In genomic region chr9:104315499-104315898, GRCm38 (mm10) we compare ENCODE assay signal across 8 mouse cellular contexts. TPM values are rescaled to one million over a fixed set of nuclear protein-coding genes. Genes with fewer than 3 reads are reported as not detected.
DNase-seq lines count a peak whose midpoint lies in the region; ATAC-seq and TF ChIP-seq lines count a peak whose summit lies in the region.

No protein-coding gene starts in this region.

- no peak for TF ChIP-seq POLR2A in kidney, adult 2 months (IDR thresholded peaks at IDR 0.05; ENCODE audit: low read depth, low read length)

- H3K36me3 ChIP-seq in midbrain, embryonic 10.5 days, result no peaks in the 10 kb centered on the region
- no peaks in the 10 kb centered on the region for H3K36me3 ChIP-seq in midbrain, embryonic 15.5 days (replicated peaks)
- H3K36me3 ChIP-seq in kidney, adult 2 months (ENCODE audit: control insufficient read depth, insufficient read depth, low read length), result no peaks in the 10 kb centered on the region

- no peak overlapping the region for H3K4me3 ChIP-seq in midbrain, embryonic 10.5 days
- H3K4me3 ChIP-seq in midbrain, embryonic 15.5 days, result no peak overlapping the region
- no peak overlapping the region for H3K4me3 ChIP-seq in kidney, adult 2 months (ENCODE audit: insufficient read depth, low read depth, low read length)

- peak; percentile 57 for DNase-seq in midbrain, embryonic 10.5 days (ENCODE audit: low spot score)
- peak; percentile 23 for DNase-seq in adipocyte (ENCODE audit: low spot score)
- DNase-seq in embryo, embryonic 11.5 days (ENCODE audit: low read depth, low spot score), result peak; percentile 30
- peak; percentile 45 for DNase-seq in kidney, adult 2 months
- DNase-seq in left cerebral cortex, postnatal 4 days, result peak; percentile 47
- peak; percentile 16 for DNase-seq in naive thymus-derived CD4-positive, alpha-beta T cell, adult 2 months (ENCODE audit: low read depth)

- no peaks in the 10 kb centered on the region for H3K9me3 ChIP-seq in midbrain, embryonic 10.5 days (replicated peaks)
- no peaks in the 10 kb centered on the region for H3K9me3 ChIP-seq in midbrain, embryonic 15.5 days

- no peak overlapping the region for H3K4me2 ChIP-seq in midbrain, embryonic 15.5 days

- peak; percentile 75 for TF ChIP-seq CTCF in kidney, adult 2 months (conservative IDR thresholded peaks at IDR 0.05; ENCODE audit: insufficient read depth, insufficient read length, low read depth, low read length)

- 13% methylated on average over 10 of the region's 10 CpGs for WGBS in midbrain, embryonic 10.5 days
- 12% methylated on average over 10 of the region's 10 CpGs for WGBS in midbrain, embryonic 15.5 days
- 10% methylated on average over 10 of the region's 10 CpGs for WGBS in kidney, adult 2 months

- no peaks in the 10 kb centered on the region for H3K27me3 ChIP-seq in midbrain, embryonic 10.5 days (ENCODE audit: low read depth, poor library complexity, severe bottlenecking)
- H3K27me3 ChIP-seq in midbrain, embryonic 15.5 days (replicated peaks), result no peaks in the 10 kb centered on the region
- no peaks in the 10 kb centered on the region for H3K27me3 ChIP-seq in kidney, adult 2 months (replicated peaks; ENCODE audit: control insufficient read depth, insufficient read depth, low read length)

- intact Hi-C loops in left cerebral cortex, postnatal 4 days (cut with DNase I), result loop anchor here (5.0 kb wide), 1 partner anchor 62 kb away; no protein-coding TSS in a partner anchor

- no peak; the same call in 1 of the 2 replicates for ATAC-seq in midbrain, embryonic 15.5 days (replicated peaks)
- ATAC-seq in inflammation-experienced regulatory T-cells, adult 6 months, result no peak

- no peaks in the 10 kb centered on the region for H3K4me1 ChIP-seq in midbrain, embryonic 10.5 days
- H3K4me1 ChIP-seq in midbrain, embryonic 15.5 days, result no peaks in the 10 kb centered on the region
- no peaks in the 10 kb centered on the region for H3K4me1 ChIP-seq in kidney, adult 2 months (ENCODE audit: control insufficient read depth, insufficient read depth, low read length)

- no peak overlapping the region for H3K27ac ChIP-seq in midbrain, embryonic 10.5 days (replicated peaks)
- no peak overlapping the region for H3K27ac ChIP-seq in midbrain, embryonic 15.5 days
- no peak overlapping the region for H3K27ac ChIP-seq in kidney, adult 2 months (ENCODE audit: insufficient read depth, low read depth, low read length)

- H3K9ac ChIP-seq in midbrain, embryonic 15.5 days, result no peak overlapping the region

RNA-seq across cellular contexts. Expression of gene Acpp, which starts 22.0 kb away (rescaled TPM):
- polyA plus RNA-seq in midbrain, embryonic 10.5 days (2016; fragmentation: Nextera tagmentation; extraction: Ambion mirVana), result 0.16 TPM in 1 of 2 replicates, not detected in the other
- polyA plus RNA-seq in midbrain, embryonic 15.5 days (2015; fragmentation: Nextera tagmentation; extraction: Ambion mirVana), result 0.40 and 0.45 TPM in 2 replicates
- 4.6 and 5.4 TPM in 2 replicates for polyA plus RNA-seq in kidney, adult 2 months (2012; rRNA removed)
- under 1 TPM; 0.64 to 0.70 TPM for total RNA-seq in left cerebral cortex, postnatal 4 days (2021)
- 1 to 10 TPM; 2.3 to 6.1 (median 2.3) TPM for polyA plus RNA-seq in inflammation-experienced regulatory T-cells, adult 6 months (2017; shearing (Covaris generic))

RNA-seq across cellular contexts. Expression of gene Dnajc13, which starts 52.8 kb away (rescaled TPM):
- 15.9 and 18.7 TPM in 2 replicates for polyA plus RNA-seq in midbrain, embryonic 10.5 days (2016; fragmentation: Nextera tagmentation; extraction: Ambion mirVana)
- 19.3 and 20.5 TPM in 2 replicates for polyA plus RNA-seq in midbrain, embryonic 15.5 days (2015; fragmentation: Nextera tagmentation; extraction: Ambion mirVana)
- polyA plus RNA-seq in kidney, adult 2 months (2012; rRNA removed), result 104 and 129 TPM in 2 replicates
- 100 to 1,000 TPM in 1 of 2 experiments, 10 to 100 TPM in 1; 90.2 to 100 TPM for total RNA-seq in left cerebral cortex, postnatal 4 days (2021)
- polyA plus RNA-seq in inflammation-experienced regulatory T-cells, adult 6 months (2017; shearing (Covaris generic)), result 10 to 100 TPM; 22.7 to 30.5 (median 30.3) TPM
